Mouse (Mus musculus): ENCODE data around the gene Nup107.
A peak's percentile ranks its signal among the peaks of the same experiment; 100 is the strongest.
"Not testable (repeated sequence)": the region's sequence is repeated elsewhere in the genome, so short reads cannot be mapped to it uniquely, and the experiment has no call there.

The Nup107 gene

DNA sequence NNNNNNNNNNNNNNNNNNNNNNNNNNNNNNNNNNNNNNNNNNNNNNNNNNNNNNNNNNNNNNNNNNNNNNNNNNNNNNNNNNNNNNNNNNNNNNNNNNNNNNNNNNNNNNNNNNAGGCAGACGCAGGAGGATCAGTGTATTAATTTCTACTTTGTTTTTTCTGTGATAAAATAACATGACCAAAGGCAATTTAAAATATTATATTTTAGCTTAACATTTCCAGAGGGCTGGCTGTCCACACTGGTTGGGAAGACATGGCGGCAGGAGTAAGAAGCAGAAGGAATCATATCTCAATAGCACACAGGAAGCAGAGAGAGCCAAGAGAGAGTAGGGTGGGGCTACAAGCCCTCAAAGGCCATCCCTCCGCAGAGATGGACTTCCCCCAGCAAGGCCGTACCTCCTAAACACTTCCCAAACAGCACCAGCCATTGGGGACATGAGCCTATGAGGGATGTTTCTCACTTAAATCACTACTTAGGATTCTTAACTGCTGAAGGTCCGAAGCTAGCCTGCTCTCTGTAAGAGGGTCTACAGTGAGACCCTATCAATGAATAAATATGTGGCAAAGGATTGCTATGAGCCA lies 68.3 kb downstream of the Nup107 start:
- DNase-seq (ENCODE audit: inconsistent ontology term): no peak

DNA sequence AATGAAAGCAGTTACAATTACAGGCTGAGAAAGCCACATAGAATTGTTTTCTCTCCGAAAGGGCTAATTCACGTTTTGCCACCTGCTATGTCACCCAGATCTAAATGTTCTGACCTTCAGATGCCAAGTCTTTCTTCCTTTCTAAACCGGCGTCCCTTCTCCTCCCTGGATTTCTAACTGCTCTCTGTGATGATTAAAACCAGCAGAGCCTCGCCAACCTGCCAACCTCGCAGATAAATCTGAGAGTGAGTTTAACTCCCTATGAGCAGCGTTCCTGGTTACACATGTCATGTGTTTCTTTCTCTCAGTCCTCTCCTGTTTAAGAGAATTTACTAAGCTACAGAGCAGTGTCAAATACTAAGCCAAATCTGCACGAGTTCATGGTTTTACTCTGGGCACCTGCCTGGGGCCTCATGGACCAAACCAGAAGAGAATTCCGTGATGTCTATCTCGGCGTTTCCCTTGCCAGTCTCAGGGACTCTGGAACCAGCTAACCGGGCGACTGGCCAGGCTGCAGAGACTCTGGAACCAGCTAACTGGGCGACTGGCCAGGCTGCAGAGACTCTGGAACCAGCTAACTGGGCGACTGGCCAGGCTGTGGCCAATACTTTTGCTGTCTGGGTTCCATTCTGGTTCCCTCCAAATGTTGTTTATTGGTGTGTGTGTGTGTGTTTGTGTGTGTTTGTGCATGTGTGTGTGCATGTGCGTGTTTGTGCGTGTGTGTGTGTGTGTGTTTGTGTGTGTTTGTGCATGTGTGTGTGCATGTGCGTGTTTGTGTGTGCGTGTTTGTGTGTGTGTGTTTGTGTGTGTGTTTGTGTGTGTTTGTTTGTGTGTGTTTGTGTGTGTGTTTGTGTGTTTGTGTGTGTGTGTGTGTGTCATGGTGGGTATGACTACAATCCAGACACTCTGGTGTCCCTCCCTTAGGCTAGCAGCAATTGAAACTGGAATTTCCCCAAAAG lies 74.1 kb downstream of the Nup107 start:
- peak; percentile 39 for DNase-seq (ENCODE audit: inconsistent ontology term)

- peak; percentile 99 for DNase-seq (ENCODE audit: inconsistent ontology term)
These were observed 74.9 kb downstream of the Nup107 start for GRCm38 (mm10) chr10:117717583-117717982.

GRCm38 (mm10) chr10:117716686-117717085 lies 75.8 kb downstream of the Nup107 start:
- no peak for DNase-seq (ENCODE audit: inconsistent ontology term)

GRCm38 (mm10) chr10:117715654-117716053 lies 76.9 kb downstream of the Nup107 start:
- not testable (repeated sequence) for DNase-seq (ENCODE audit: inconsistent ontology term)

GRCm38 (mm10) chr10:117714928-117715500 lies 77.5 kb downstream of the Nup107 start:
- no peak for DNase-seq (ENCODE audit: inconsistent ontology term)

DNA sequence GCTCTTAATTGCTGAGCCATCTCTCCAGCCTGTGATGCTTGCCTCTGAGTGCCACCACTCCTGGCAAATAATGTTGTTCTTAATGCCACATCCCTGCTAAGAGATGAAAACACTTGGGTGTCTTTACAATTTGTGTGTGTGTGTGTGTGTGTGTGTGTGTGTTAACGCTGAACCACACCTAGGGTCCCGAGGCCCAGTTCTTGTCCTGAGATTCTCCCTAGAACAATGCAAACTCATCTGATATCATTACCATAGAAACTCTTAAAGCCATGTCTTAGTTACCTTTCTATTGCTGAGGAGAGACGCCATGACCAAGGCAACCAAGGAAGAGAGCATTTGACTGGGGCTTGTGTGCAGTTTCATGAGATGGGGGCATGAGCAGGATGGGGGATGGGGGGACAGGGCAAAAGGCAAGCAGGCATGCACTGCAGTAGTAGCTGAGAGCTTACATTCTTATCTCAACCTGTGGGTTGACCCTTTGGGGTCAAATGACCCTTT lies 78.4 kb downstream of the Nup107 start:
- DNase-seq (ENCODE audit: inconsistent ontology term): no peak

GRCm38 (mm10) chr10:117713466-117713865 lies 79.0 kb downstream of the Nup107 start:
- no peak for DNase-seq (ENCODE audit: inconsistent ontology term)

DNA sequence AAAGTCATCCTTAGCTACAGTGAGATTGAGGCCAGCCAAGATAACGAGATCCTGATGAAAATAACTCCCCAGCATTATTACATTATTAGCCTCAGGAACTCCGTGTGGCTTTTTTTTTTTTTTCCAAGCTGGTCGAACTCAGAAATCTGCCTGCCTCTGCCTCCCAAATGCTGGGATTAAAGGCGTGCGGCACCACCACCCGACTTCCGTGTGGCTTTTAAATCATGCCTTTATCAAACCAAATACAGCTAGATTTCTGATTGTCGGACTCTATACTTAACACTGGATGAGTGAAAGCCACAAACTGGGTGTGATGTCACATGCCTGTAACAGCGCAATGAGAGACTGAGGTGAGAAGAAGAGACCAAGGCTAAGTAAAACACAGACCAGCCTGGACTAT lies 79.6 kb downstream of the Nup107 start:
- no peak for DNase-seq (ENCODE audit: inconsistent ontology term)

DNA sequence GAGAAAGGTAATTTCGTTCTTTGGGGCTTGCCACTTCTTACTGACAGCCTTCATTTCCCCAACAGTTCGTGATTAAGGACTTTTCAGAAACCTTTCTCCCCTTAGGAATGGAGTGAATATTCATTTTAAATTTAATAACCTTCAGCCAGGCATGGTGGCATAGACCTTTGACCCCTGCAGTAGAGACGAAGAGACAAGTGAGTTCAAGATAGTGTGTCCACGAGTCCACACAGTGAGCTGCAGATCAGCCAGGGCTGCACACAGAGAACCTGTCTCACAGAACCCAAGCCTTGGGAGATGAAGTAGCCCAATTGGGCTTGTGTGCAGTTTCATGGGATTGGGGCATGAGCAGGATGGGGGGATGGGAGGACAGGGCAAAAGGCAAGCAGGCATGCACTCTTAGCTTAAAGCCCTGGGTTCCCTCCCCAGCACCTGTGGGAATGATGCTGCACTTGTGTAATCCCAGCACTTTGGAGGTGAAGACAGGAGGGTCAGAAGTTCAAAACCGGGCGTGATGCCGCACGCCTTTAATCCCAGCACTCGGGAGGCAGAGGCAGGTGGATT lies 80.2 kb downstream of the Nup107 start:
- no peak for DNase-seq (ENCODE audit: inconsistent ontology term)

GRCm38 (mm10) chr10:117711408-117711807 lies 81.1 kb downstream of the Nup107 start:
- peak; percentile 39 for DNase-seq (ENCODE audit: inconsistent ontology term)

DNA sequence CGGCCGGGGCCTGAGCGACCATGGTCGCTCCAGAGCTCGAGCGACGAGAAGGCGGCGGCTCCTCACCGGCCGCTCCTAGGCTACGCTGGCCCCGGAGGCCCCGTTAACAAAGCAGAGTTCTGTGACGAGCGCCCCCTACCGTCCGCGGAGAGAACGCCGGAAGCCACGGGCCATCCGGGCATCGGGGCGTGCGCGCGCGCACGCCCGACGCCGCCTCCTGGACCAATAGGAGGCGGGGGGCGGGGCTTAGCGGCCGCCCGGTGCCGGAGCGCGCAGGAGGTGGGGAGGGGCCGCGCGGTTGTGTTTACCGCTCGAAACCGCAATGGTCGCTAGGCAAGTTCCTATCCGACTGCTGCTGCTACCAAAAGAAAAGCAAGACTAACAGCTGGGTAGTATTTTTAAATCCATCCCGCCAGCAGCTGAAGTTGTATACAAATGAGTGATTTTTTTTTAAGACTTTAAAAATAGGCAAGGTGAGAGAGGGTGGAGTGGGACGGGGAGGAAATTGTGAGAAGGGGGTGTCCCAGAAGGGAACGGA lies 81.8 kb downstream of the Nup107 start, which contains the start of gene Mdm2:
Gene Mdm2, minus strand, starts transcription at position 155 of the 538 bp plus-strand sequence.
- peak; percentile 98 for DNase-seq (ENCODE audit: inconsistent ontology term)

DNA sequence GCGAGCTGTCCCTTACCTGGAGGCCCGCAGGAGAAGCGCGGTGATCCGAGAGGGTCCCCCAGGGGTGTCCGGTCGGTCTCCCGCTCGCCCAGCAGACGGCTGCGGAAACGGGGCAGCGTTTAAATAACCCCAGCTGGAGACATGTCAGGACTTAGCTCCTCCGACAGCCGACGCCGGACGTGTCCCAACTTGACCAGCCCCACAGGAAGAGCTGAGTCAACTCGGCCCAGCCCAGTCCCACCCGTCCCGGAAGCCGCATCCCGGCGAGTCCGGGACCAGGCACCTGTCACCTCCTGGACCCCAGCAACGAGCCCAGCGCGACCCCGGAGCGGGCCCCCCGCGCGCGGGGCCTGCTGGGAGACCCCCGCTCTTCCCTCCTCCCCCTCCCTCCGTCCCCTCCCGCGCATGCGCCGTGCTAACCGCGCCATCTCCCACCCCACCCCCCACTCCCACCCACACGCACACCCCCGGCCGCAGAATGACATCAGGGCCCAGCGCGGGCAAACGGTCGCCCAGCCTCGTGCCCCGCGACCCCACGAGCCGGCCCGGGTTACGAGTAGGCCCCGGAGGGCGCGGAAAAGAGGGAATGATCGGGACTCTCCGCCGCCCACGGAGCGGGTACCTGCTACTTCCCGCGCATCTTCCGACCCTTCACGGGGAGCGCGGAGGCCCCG lies 82.4 kb downstream of the Nup107 start:
- DNase-seq (ENCODE audit: inconsistent ontology term): peak; percentile 91

DNA sequence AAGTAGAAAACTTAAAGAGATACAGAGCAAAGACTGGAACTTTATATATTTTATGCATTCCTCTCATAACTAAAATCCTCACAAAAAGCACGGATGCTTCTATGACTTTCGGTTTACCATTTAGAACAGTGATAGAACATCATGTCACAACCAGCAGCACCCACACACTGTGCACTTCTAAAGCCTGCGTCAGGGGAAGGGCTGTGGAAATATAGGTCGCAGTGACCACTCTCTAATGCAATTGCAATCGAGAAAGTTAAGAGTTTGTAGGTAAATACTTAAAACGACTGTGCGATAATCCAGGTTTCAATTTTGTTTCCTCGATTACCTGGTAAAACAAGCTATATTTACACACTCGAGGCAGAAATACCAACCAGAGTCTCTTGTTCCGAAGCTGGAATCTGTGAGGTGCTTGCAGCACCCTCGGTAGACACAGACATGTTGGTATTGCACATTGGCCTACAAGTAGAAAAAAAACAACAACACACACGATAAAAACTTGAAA lies 83.1 kb downstream of the Nup107 start:
- no peak for DNase-seq (ENCODE audit: inconsistent ontology term)

DNA sequence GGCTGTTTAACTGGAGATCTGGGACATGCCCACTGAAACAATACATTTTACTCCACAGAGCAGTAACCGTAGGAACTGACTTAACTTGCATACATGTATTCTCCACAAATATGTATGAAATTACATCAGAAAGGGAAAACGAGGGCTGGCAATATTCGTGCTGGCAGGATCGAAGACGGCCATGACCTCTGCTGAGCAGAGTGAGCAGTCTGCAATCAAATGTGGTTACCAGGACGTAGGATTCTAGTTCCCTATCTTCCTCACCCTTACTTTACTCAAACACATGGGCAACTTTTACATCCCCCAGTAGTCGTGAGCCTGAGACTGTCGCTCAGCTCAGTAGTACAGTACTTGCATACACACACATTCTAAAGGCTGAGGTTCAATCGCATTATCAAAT lies 83.6 kb downstream of the Nup107 start:
- no peak for DNase-seq (ENCODE audit: inconsistent ontology term)

GRCm38 (mm10) chr10:117708376-117708775 lies 84.1 kb downstream of the Nup107 start:
- DNase-seq (ENCODE audit: inconsistent ontology term): no peak

DNA sequence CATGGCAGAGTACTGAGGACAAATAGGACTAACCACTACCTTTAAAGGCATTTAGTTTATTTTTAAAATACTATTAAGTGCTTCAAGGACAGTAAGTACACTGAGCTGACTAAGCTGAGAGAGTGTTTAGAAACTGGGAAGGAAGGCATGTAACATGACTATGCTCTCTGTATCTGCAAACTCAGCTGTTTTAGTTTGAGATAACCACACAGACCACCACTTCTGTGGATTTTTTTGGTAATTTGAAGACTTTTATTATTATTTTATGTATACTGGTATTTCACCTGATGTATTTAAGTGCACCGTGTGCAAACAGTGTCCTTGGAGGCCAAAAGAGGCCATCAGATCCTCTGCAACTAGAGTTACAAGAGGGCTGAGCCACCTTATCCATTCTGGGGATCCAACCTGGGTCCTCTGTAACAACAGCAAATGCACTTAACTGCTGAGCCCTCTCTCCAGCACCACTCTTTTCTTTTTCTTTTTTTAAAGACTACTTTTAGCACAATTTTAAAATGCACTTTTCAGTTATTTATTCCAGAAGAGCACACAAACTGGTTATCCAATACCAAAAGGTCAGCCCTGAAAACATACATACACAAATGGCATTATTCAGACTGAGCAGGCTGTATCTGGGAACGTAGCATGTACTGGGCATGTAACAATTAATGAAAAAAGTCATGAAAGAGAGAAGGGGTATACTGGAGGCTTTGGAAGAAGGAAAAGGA lies 85.2 kb downstream of the Nup107 start:
- DNase-seq (ENCODE audit: inconsistent ontology term): no peak

DNA sequence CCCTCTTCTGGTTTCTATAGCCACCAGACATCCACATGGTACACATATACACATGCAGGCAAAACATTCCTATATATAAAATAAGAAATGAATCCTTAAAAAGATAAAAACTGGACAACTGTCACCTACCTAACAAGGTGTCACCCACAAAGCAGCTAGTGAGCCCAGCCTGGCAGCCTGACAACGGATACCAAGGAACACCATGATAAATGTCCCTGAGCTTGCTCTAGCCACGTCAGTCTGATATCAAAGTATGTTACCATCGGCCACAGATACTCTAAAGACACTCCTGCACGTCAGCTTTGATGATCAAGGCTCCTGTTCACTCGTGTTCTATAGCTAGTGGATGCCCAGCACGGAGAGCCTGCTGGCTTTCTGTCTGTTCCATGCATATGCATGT lies 86.1 kb downstream of the Nup107 start:
- DNase-seq (ENCODE audit: inconsistent ontology term): no peak

GRCm38 (mm10) chr10:117705806-117706205 lies 86.7 kb downstream of the Nup107 start:
- no peak for DNase-seq (ENCODE audit: inconsistent ontology term)

GRCm38 (mm10) chr10:117704964-117705335 lies 87.6 kb downstream of the Nup107 start:
- no peak for DNase-seq (ENCODE audit: inconsistent ontology term)
